Mouse (Mus musculus) bone marrow, adult 2 months (tissue): ENCODE data around the gene Lgmn. TPM values are rescaled to one million over a fixed set of nuclear protein-coding genes. Genes with fewer than 3 reads are reported as not detected.

Experiments used
- H3K27ac ChIP-seq: fragments of 200-500 bp; 2 replicates; pipeline ENCODE4 v1.5.1; 2012; ENCODE audit warnings: low read depth, mild to moderate bottlenecking, control low read depth, inconsistent platforms, low read length; ENCODE audit not compliant: control insufficient read depth, poor library complexity, insufficient read depth
- H3K4me1 ChIP-seq: fragments of 200-500 bp; 2 replicates; pipeline ENCODE4 v1.6.1; 2011; ENCODE audit warnings: low read length; ENCODE audit not compliant: control insufficient read depth, insufficient read depth
- H3K4me3 ChIP-seq: fragments of 200-500 bp; replicated peaks from 2 replicates; pipeline ENCODE3; 2011; ENCODE audit warnings: mild to moderate bottlenecking, low read depth, low read length, control low read depth; ENCODE audit not compliant: control insufficient read depth
- CTCF ChIP-seq: fragments of 200-500 bp; IDR thresholded peaks from 2 replicates; pipeline ENCODE4 v1.5.1; 2011; ENCODE audit warnings: low read length, control low read depth; ENCODE audit not compliant: control insufficient read depth, insufficient read depth
- POLR2A ChIP-seq: fragments of 200-500 bp; IDR thresholded peaks from 2 replicates; pipeline ENCODE4 v1.6.1; 2011; ENCODE audit warnings: low read depth, mild to moderate bottlenecking, control low read depth, low read length, borderline replicate concordance; ENCODE audit not compliant: control insufficient read depth
- WGBS: fragments of 180-500 bp; shearing (Covaris S2); methylation state at CpG from one replicate; pipeline ENCODE4 v1.1.7; 2018; 5-methylcytosine and 5-hydroxymethylcytosine counted together
- polyA plus RNA-seq: library from polyadenylated mRNA; stranded (reverse); fragments of >200 nt; gene quantifications from 2 replicates; pipeline ENCODE4 v1.2.4, GENCODE M21; 2011; ENCODE audit warnings: low replicate concordance; ENCODE audit not compliant: missing spikeins, insufficient read depth, insufficient read length

Lgmn gene
- polyA plus RNA-seq, 1 experiment: 35.4 TPM

DNA sequence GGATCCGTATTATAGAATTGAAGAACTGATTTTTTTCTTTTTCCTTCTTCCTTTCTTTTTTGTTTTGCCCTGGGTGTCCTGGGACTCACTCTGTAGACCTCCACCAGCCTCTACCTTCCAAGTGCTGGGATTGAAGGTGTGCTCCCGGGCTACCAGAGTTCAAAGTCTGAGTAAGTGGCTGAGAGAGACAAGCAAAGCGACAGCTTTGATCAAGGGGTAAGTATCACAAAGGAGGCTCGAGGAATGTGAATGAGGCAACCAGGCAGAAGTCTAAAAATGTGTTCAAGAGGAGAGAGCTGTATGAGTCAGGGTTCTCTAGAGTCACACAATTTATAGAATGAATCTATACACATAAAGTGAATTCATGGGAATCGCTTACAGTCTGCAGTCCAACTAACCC lies 20.4 kb upstream of the Lgmn start:
- no peaks in the 10 kb centered on the region; the same call in 1 of the 2 replicates for H3K4me1 ChIP-seq
- 75% methylated on average over 5 of the region's 5 CpGs for WGBS
- H3K27ac ChIP-seq: no peak overlapping the region
- TF ChIP-seq CTCF (no peak), POLR2A (no peak)
- no peak overlapping the region for H3K4me3 ChIP-seq

DNA sequence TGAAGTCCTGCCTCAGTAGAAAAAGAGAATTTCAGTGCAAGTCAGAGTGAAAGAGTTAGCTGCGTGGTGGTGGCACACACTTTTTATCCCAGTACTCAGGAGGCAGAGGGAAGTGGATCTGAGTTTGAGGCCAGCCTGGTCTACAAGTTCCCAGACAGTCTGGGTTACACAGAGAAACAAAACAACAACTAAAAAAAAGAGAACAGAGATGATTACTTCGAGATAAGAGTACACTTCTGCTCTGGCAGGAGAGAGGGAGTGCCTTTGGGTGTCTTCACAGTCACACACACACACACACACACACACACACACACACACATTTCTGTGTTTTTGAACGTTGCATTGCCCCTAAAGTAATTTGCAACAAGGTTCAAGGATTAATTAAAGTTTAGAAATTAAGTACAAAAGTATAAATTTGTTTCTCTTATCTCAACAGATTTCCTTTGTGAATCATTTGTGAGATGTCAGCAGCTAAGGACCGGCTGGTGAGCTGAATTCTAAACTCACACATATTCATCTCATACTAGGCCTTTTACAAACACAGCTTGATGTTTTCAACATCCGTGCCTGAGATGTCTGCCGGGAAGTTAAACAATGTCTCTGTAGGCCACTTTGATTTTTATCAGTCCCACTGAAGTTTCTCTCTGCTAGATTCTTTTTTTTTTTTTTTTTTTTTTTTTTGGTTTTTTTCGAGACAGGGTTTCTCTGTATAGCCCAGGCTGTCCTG lies 17.0 kb upstream of the Lgmn start:
- WGBS: 44% methylated on average over 7 of the region's 7 CpGs
- Histone ChIP-seq H3K4me1 (peaks cover 3% of the 10 kb centered on the region; the same call in 1 of the 2 replicates), H3K27ac (no peak overlapping the region), H3K4me3 (no peak overlapping the region)
- TF ChIP-seq CTCF (no peak), POLR2A (no peak)

DNA sequence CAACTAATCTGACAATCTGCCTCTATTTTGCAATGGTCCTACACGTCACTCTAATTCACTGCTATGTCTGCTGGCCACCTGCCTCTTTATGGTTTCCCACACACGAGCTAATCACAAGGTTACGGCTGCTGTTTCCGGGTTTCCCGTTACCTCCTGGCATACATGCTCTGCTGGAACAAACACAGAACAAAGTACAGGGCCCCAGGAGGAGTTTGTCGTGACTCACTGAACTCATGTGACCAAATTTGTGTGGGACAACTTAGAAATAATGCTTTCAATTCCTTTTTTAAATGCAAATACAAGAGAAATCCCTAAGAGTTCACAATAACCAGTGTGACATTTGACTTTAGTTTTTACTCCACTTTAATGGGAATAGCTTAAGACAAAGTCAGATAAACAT lies 14.0 kb upstream of the Lgmn start:
- WGBS: 50% methylated on average over 6 of the region's 6 CpGs
- Histone ChIP-seq H3K4me3 (no peak overlapping the region), H3K27ac (peak overlapping the region; percentile 69; the same call in 1 of the 2 replicates), H3K4me1 (peaks cover 5% of the 10 kb centered on the region; the same call in 1 of the 2 replicates)
- TF ChIP-seq POLR2A: no peak
- TF ChIP-seq CTCF: no peak

DNA sequence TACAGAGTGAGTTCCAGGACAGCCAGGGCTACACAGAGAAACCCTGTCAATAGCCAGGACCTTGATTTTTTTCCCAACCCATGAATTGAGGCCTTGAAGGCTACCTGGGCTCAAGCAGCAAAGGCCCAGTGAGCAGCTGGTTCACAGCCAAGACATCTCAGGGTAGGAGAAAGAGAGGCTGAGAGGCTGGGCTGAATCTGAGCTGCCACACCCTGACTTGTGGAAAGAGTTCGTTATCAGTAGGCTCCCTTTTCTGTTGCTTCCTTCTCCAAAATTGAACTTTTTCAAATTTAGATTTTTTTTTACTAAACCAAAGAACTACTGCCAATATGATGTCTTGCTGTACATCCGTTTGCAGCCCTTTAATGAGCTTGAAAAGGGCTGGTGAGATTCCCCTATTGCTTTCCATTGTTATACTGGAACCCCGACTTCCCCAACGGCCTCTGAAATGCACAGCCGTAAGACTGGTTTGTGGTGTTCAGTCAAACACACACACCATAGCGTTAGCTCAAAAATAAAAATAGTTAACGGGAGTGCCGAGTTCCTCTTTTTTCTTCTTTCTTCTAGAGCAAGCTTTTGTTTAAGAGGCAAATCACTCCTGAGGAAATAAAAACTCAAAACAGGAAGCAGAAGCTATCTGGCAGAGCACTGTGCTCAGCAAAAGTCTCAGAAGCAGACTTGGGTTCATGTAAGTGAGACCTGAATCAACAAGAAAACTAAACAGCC lies 11.7 kb upstream of the Lgmn start:
- H3K27ac ChIP-seq: peak overlapping the region; percentile 86
- H3K4me3 ChIP-seq: no peak overlapping the region
- no peak for TF ChIP-seq CTCF
- 2% methylated on average over 8 of the region's 8 CpGs for WGBS
- peaks cover 5% of the 10 kb centered on the region; the same call in 1 of the 2 replicates for H3K4me1 ChIP-seq

DNA sequence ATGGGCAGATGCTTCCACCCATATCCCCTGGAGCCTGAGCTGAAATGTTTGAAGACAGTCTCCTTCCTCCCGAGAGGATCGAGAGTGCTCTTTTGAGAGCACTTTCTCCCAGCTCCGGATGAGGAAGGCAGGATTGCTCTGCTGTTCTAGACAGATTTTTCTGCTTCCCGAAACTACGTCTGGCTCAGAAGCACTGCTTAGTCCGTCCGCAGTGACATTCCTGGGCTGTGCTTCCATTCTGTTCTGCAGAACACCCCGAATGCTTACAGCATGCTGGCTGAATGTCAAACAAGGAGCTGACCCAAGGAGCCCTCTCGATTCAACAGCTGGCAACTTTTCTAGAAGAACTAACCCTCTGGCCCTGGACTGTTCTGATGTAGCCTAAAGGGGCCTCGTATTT lies 10.8 kb upstream of the Lgmn start:
- Histone ChIP-seq H3K27ac (peak overlapping the region; percentile 86), H3K4me1 (peaks cover 5% of the 10 kb centered on the region; the same call in 1 of the 2 replicates), H3K4me3 (no peak overlapping the region)
- 54% methylated on average over 10 of the region's 10 CpGs for WGBS
- TF ChIP-seq POLR2A (no peak), CTCF (no peak)

DNA sequence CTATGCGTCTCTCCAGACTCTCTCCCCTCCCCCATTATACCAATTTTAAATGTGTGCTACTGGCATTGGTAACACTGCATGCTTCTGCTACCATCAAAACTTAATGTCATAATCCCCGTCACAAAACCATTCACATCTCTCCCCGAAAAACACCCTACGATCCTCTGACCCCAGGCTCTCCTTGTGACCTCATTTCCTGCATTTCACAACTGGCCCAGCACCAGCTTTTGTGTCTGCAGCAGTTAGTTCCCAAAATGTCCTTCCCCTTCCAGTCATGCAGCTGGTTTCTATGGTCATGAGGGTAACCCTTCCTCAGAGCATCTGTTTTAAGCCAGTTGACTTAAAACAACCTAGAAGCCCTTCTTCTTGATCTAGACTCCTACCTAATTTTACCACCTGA lies 5.8 kb upstream of the Lgmn start:
- H3K4me1 ChIP-seq: peaks cover 2% of the 10 kb centered on the region; the same call in 1 of the 2 replicates
- TF ChIP-seq POLR2A: no peak
- TF ChIP-seq CTCF: no peak
- H3K4me3 ChIP-seq: no peak overlapping the region
- H3K27ac ChIP-seq: peak overlapping the region; percentile 68
- 16% methylated on average over 4 of the region's 4 CpGs for WGBS

DNA sequence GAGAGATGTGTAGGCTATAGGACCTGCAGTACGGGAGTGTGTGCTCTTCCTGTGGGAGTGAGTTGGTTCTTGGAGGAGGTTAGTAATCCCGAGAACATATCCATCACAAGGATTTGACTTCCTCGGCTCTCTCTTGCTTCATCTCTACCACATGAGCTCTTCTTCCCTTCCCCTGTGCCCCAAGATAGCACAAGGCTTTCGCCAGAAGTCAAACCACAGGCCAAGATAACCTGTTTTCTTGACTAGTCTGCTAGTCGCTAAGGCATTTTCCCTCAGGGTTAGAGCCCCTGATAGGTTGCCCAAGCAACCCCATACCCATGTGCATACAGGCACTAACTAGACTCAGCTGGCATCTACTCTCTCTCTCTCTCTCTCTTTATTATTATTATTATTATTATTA lies 4.1 kb upstream of the Lgmn start:
- Histone ChIP-seq H3K4me3 (no peak overlapping the region), H3K27ac (no peak overlapping the region), H3K4me1 (peaks cover 1% of the 10 kb centered on the region; the same call in 1 of the 2 replicates)
- no peak for TF ChIP-seq POLR2A
- no peak for TF ChIP-seq CTCF
- WGBS: 17% methylated on average over 5 of the region's 5 CpGs

DNA sequence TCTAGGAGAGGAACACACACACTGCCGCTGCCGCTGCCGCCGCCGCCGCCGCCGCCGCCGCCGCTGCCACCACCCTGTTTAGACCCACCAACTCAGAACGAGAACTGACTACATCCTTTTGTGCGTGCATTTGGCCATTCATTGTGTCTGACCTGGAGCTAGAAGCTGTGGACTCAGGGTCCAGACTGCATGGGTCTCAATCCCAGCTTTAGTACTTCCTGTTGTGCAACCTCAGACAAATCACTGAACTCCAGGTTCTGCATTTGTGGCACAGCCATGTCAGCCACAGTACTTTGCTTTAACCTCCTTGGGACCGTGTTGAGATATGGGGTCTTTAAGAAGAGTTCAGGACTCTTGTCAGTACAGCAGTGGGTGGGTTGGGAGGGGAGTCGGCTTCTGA lies 3.0 kb upstream of the Lgmn start:
- WGBS: 76% methylated on average over 15 of the region's 15 CpGs
- H3K4me1 ChIP-seq: peaks cover 1% of the 10 kb centered on the region; the same call in 1 of the 2 replicates
- no peak overlapping the region for H3K27ac ChIP-seq
- H3K4me3 ChIP-seq: no peak overlapping the region
- no peak for TF ChIP-seq POLR2A
- TF ChIP-seq CTCF: no peak
